Comparison of ENCODE assay signal across 8 mouse cellular contexts in genomic region chr4:117493161-117493568, GRCm38 (mm10). TPM values are rescaled to one million over a fixed set of nuclear protein-coding genes. Genes with fewer than 3 reads are reported as not detected.
DNase-seq lines count a peak whose midpoint lies in the region; ATAC-seq and TF ChIP-seq lines count a peak whose summit lies in the region.

No protein-coding gene starts in this region.

- no peaks in the 10 kb centered on the region for H3K36me3 ChIP-seq in forebrain, embryonic 12.5 days (replicated peaks)
- no peaks in the 10 kb centered on the region for H3K36me3 ChIP-seq in intestine, embryonic 16.5 days (ENCODE audit: control insufficient read depth, insufficient read depth, low read length)

- peaks cover 89% of the 10 kb centered on the region for H3K27me3 ChIP-seq in forebrain, embryonic 12.5 days
- peaks cover 62% of the 10 kb centered on the region for H3K27me3 ChIP-seq in intestine, embryonic 16.5 days (replicated peaks; ENCODE audit: control insufficient read depth, insufficient read depth, low read length)

- no peak for ATAC-seq in forebrain, embryonic 12.5 days (ENCODE audit: low FRiP score)
- ATAC-seq in intestine, embryonic 16.5 days, result no peak

- WGBS in forebrain, embryonic 12.5 days, result 3% methylated on average over 17 of the region's 17 CpGs
- 4% methylated on average over 17 of the region's 17 CpGs for WGBS in intestine, embryonic 16.5 days

- peak; percentile 43 to 52 for DNase-seq in layer of hippocampus, postnatal 10 days (ENCODE audit: low spot score in 2 of 2)
- DNase-seq in layer of hippocampus, adult 11-12 months (ENCODE audit: low spot score), result no peak
- peak; percentile 70 for DNase-seq in brain, embryonic 14.5 days (ENCODE audit: low read depth)
- DNase-seq in mesoderm, embryonic 11.5 days (ENCODE audit: low read depth, low spot score), result peak; percentile 54
- no peak for DNase-seq in frontal cortex, postnatal 25 days (ENCODE audit: low spot score in 2 of 2)
- no peak for DNase-seq in right cerebral cortex, postnatal 10 days (ENCODE audit: low spot score in 2 of 2)

- H3K4me2 ChIP-seq in forebrain, embryonic 12.5 days, result peak overlapping the region; percentile 35
- H3K4me2 ChIP-seq in intestine, embryonic 16.5 days (ENCODE audit: low read depth, low read length), result no peak overlapping the region

- H3K27ac ChIP-seq in forebrain, embryonic 12.5 days, result no peak overlapping the region
- H3K27ac ChIP-seq in intestine, embryonic 16.5 days (ENCODE audit: low read length), result no peak overlapping the region

- H3K4me1 ChIP-seq in forebrain, embryonic 12.5 days, result peaks cover 33% of the 10 kb centered on the region
- H3K4me1 ChIP-seq in intestine, embryonic 16.5 days (ENCODE audit: control insufficient read depth, insufficient read depth, low read length), result peaks cover 26% of the 10 kb centered on the region

- no peak for TF ChIP-seq CTCF in brain, embryonic 14.5 days (IDR thresholded peaks at IDR 0.05; ENCODE audit: borderline replicate concordance, extremely low read depth, insufficient read depth, insufficient read length)

- no peak for TF ChIP-seq POLR2A in brain, embryonic 14.5 days (IDR thresholded peaks at IDR 0.05; ENCODE audit: borderline replicate concordance, extremely low read depth, insufficient read depth, insufficient read length, poor library complexity, severe bottlenecking)

- no peak overlapping the region for H3K9ac ChIP-seq in forebrain, embryonic 12.5 days
- H3K9ac ChIP-seq in intestine, embryonic 16.5 days (ENCODE audit: low read depth, low read length), result no peak overlapping the region

- H3K4me3 ChIP-seq in forebrain, embryonic 12.5 days (replicated peaks), result peak overlapping the region; percentile 51
- peak overlapping the region; percentile 5 for H3K4me3 ChIP-seq in intestine, embryonic 16.5 days (ENCODE audit: low read length)

- no peaks in the 10 kb centered on the region for H3K9me3 ChIP-seq in forebrain, embryonic 12.5 days
- H3K9me3 ChIP-seq in intestine, embryonic 16.5 days (ENCODE audit: control insufficient read depth, low read length), result no peaks in the 10 kb centered on the region

RNA-seq across cellular contexts. Expression of gene Rnf220, which starts 3.7 kb away (rescaled TPM):
- total RNA-seq in layer of hippocampus, postnatal 10 days (2021), result 100 to 1,000 TPM; 129 to 148 TPM
- polyA plus RNA-seq in brain, embryonic 14.5 days (2012; rRNA removed), result 159 and 183 TPM in 2 replicates
- polyA plus RNA-seq in forebrain, embryonic 12.5 days (2016; fragmentation: Nextera tagmentation; extraction: Ambion mirVana), result 116 and 118 TPM in 2 replicates
- polyA plus RNA-seq in intestine, embryonic 16.5 days (2015; fragmentation: Nextera tagmentation; extraction: Ambion mirVana), result 49.0 and 55.4 TPM in 2 replicates

RNA-seq across cellular contexts. Expression of gene Eri3, which starts 57.0 kb away (rescaled TPM):
- total RNA-seq in layer of hippocampus, postnatal 10 days (2021), result 100 to 1,000 TPM; 217 to 237 TPM
- polyA plus RNA-seq in brain, embryonic 14.5 days (2012; rRNA removed), result 187 and 218 TPM in 2 replicates
- polyA plus RNA-seq in forebrain, embryonic 12.5 days (2016; fragmentation: Nextera tagmentation; extraction: Ambion mirVana), result 158 and 168 TPM in 2 replicates
- 90.6 and 94.4 TPM in 2 replicates for polyA plus RNA-seq in intestine, embryonic 16.5 days (2015; fragmentation: Nextera tagmentation; extraction: Ambion mirVana)

Comparison
In these comparisons a context has a peak if more than half of its experiments do, and no peak if none do; other contexts are left out.
1. DNase-seq: peak in layer of hippocampus, postnatal 10 days (2 of 2), brain, embryonic 14.5 days (single experiment) and mesoderm, embryonic 11.5 days (single experiment); none in layer of hippocampus, adult 11-12 months (single experiment), frontal cortex, postnatal 25 days (0 of 2) and right cerebral cortex, postnatal 10 days (0 of 2).